Mouse (Mus musculus): Measurements from ENCODE around the gene Gm10974. TPM values are rescaled to one million over a fixed set of nuclear protein-coding genes. Genes with fewer than 3 reads are reported as not detected.

Gene Gm10974
- polyA plus RNA-seq, 1 experiment from 2014 or later, result not detected

GRCm38 (mm10) chr7:66404802-66405201 lies 39.1 kb downstream of the Gm10974 start:
- H3K4me3 ChIP-seq (ENCODE audit: low read depth, low read length), result no peak overlapping the region
- no peak overlapping the region for H3K4me2 ChIP-seq (replicated peaks; ENCODE audit: low read depth)
- TF ChIP-seq CTCF (IDR thresholded peaks at IDR 0.05; ENCODE audit: low read depth), result no peak
- no peak overlapping the region for H3K27ac ChIP-seq (ENCODE audit: low read depth, low read length)
- no peaks in the 10 kb centered on the region for H3K36me3 ChIP-seq (ENCODE audit: control insufficient read depth, insufficient read depth)
- no peak overlapping the region for H3K9ac ChIP-seq (ENCODE audit: low read depth, low read length)
- ATAC-seq, result no peak
- no peaks in the 10 kb centered on the region for H3K27me3 ChIP-seq (replicated peaks; ENCODE audit: control insufficient read depth, insufficient read depth, low read length)
- 79% methylated on average over 4 of the region's 4 CpGs for WGBS
- no peaks in the 10 kb centered on the region for H3K4me1 ChIP-seq (replicated peaks; ENCODE audit: control insufficient read depth, insufficient read depth, low read length)
- no peaks in the 10 kb centered on the region for H3K9me3 ChIP-seq (ENCODE audit: control insufficient read depth)

- Histone ChIP-seq H3K9ac (ENCODE audit: low read depth, low read length) (no peak overlapping the region), H3K4me2 (replicated peaks; ENCODE audit: low read depth) (no peak overlapping the region), H3K27ac (ENCODE audit: low read depth, low read length) (no peak overlapping the region), H3K4me1 (replicated peaks; ENCODE audit: control insufficient read depth, insufficient read depth, low read length) (no peaks in the 10 kb centered on the region), H3K4me3 (ENCODE audit: low read depth, low read length) (no peak overlapping the region), H3K27me3 (replicated peaks; ENCODE audit: control insufficient read depth, insufficient read depth, low read length) (no peaks in the 10 kb centered on the region), H3K9me3 (ENCODE audit: control insufficient read depth) (no peaks in the 10 kb centered on the region), H3K36me3 (ENCODE audit: control insufficient read depth, insufficient read depth) (no peaks in the 10 kb centered on the region)
- ATAC-seq, result no peak
- TF ChIP-seq CTCF (IDR thresholded peaks at IDR 0.05; ENCODE audit: low read depth), result no peak
- WGBS, result 33% methylated on average over 11 of the region's 11 CpGs
These were observed 39.8 kb downstream of the Gm10974 start for GRCm38 (mm10) chr7:66405541-66405940.

GRCm38 (mm10) chr7:66405951-66406721 lies 40.4 kb downstream of the Gm10974 start:
- no peak for TF ChIP-seq CTCF (IDR thresholded peaks at IDR 0.05; ENCODE audit: low read depth)
- 54% methylated on average over 13 of the region's 13 CpGs for WGBS
- Histone ChIP-seq H3K4me2 (replicated peaks; ENCODE audit: low read depth) (no peak overlapping the region), H3K27ac (ENCODE audit: low read depth, low read length) (no peak overlapping the region), H3K9me3 (ENCODE audit: control insufficient read depth) (no peaks in the 10 kb centered on the region), H3K27me3 (replicated peaks; ENCODE audit: control insufficient read depth, insufficient read depth, low read length) (no peaks in the 10 kb centered on the region), H3K9ac (ENCODE audit: low read depth, low read length) (no peak overlapping the region), H3K4me3 (ENCODE audit: low read depth, low read length) (no peak overlapping the region), H3K4me1 (replicated peaks; ENCODE audit: control insufficient read depth, insufficient read depth, low read length) (no peaks in the 10 kb centered on the region), H3K36me3 (ENCODE audit: control insufficient read depth, insufficient read depth) (no peaks in the 10 kb centered on the region)
- no peak for ATAC-seq

GRCm38 (mm10) chr7:66406971-66407370 lies 41.3 kb downstream of the Gm10974 start:
- 49% methylated on average over 8 of the region's 8 CpGs for WGBS
- H3K27ac ChIP-seq (ENCODE audit: low read depth, low read length), result no peak overlapping the region
- no peaks in the 10 kb centered on the region for H3K4me1 ChIP-seq (replicated peaks; ENCODE audit: control insufficient read depth, insufficient read depth, low read length)
- H3K27me3 ChIP-seq (replicated peaks; ENCODE audit: control insufficient read depth, insufficient read depth, low read length), result no peaks in the 10 kb centered on the region
- 0 out of 2 replicates have a peak, but pooled peaks have one; percentile 2 for TF ChIP-seq CTCF (IDR thresholded peaks at IDR 0.05; ENCODE audit: low read depth)
- no peaks in the 10 kb centered on the region for H3K9me3 ChIP-seq (ENCODE audit: control insufficient read depth)
- H3K4me2 ChIP-seq (replicated peaks; ENCODE audit: low read depth), result no peak overlapping the region
- no peak overlapping the region for H3K9ac ChIP-seq (ENCODE audit: low read depth, low read length)
- no peak for ATAC-seq
- H3K4me3 ChIP-seq (ENCODE audit: low read depth, low read length), result no peak overlapping the region
- no peaks in the 10 kb centered on the region for H3K36me3 ChIP-seq (ENCODE audit: control insufficient read depth, insufficient read depth)

- peak; percentile 47 for ATAC-seq
- Histone ChIP-seq H3K4me1 (replicated peaks; ENCODE audit: control insufficient read depth, insufficient read depth, low read length) (no peaks in the 10 kb centered on the region), H3K4me2 (replicated peaks; ENCODE audit: low read depth) (no peak overlapping the region), H3K27me3 (replicated peaks; ENCODE audit: control insufficient read depth, insufficient read depth, low read length) (no peaks in the 10 kb centered on the region), H3K9me3 (ENCODE audit: control insufficient read depth) (no peaks in the 10 kb centered on the region), H3K27ac (ENCODE audit: low read depth, low read length) (no peak overlapping the region), H3K9ac (ENCODE audit: low read depth, low read length) (no peak overlapping the region), H3K36me3 (ENCODE audit: control insufficient read depth, insufficient read depth) (no peaks in the 10 kb centered on the region), H3K4me3 (ENCODE audit: low read depth, low read length) (no peak overlapping the region)
- 68% methylated on average over 6 of the region's 6 CpGs for WGBS
- peak; percentile 95 for TF ChIP-seq CTCF (IDR thresholded peaks at IDR 0.05; ENCODE audit: low read depth)
These were observed 43.7 kb downstream of the Gm10974 start for GRCm38 (mm10) chr7:66409433-66409832.

GRCm38 (mm10) chr7:66413093-66413492 lies 47.4 kb downstream of the Gm10974 start:
- Histone ChIP-seq H3K4me2 (replicated peaks; ENCODE audit: low read depth) (no peak overlapping the region), H3K27me3 (replicated peaks; ENCODE audit: control insufficient read depth, insufficient read depth, low read length) (no peaks in the 10 kb centered on the region), H3K36me3 (ENCODE audit: control insufficient read depth, insufficient read depth) (no peaks in the 10 kb centered on the region), H3K9ac (ENCODE audit: low read depth, low read length) (no peak overlapping the region), H3K27ac (ENCODE audit: low read depth, low read length) (no peak overlapping the region), H3K4me3 (ENCODE audit: low read depth, low read length) (no peak overlapping the region), H3K9me3 (ENCODE audit: control insufficient read depth) (no peaks in the 10 kb centered on the region), H3K4me1 (replicated peaks; ENCODE audit: control insufficient read depth, insufficient read depth, low read length) (no peaks in the 10 kb centered on the region)
- 84% methylated on average over 7 of the region's 7 CpGs for WGBS
- no peak for TF ChIP-seq CTCF (IDR thresholded peaks at IDR 0.05; ENCODE audit: low read depth)
- ATAC-seq, result no peak

Data from intestine, postnatal 0 days (tissue).